Mouse (Mus musculus) naive thymus-derived CD4-positive, alpha-beta T cell, adult 2 months (primary cell): Measurements from ENCODE around the gene Prss1.
"Not testable (repeated sequence)": the region's sequence is repeated elsewhere in the genome, so short reads cannot be mapped to it uniquely, and the experiment has no call there.

Source experiments
- DNase-seq: peaks from one replicate; pipeline ENCODE4 v3.0.0-alpha.2; 2011; ENCODE audit warnings: low read depth

Gene Prss1

GRCm38 (mm10) chr6:41458632-41459031 lies at the start of gene Prss1:
Gene Prss1, plus strand, starts transcription at chr6:41458932.
- DNase-seq: not testable (repeated sequence)

GRCm38 (mm10) chr6:41442261-41442660 lies 16.5 kb upstream of the Prss1 start:
- not testable (repeated sequence) for DNase-seq

- not testable (repeated sequence) for DNase-seq
These were observed 12.7 kb upstream of the Prss1 start, which contains the start of gene Gm10334 for GRCm38 (mm10) chr6:41446045-41446444. Gene Gm10334, minus strand, starts transcription at chr6:41446145.

- no peak for DNase-seq
These were observed 40.6 kb downstream of the Prss1 start for GRCm38 (mm10) chr6:41499374-41499773.

- peak; percentile 8 for DNase-seq
These were observed 46.2 kb downstream of the Prss1 start for GRCm38 (mm10) chr6:41504915-41505314.

- DNase-seq: peak; percentile 39
These were observed 46.6 kb downstream of the Prss1 start for GRCm38 (mm10) chr6:41505323-41505722.
